Mouse (Mus musculus) liver, adult 2 months (tissue): ENCODE results near the gene Tmc8. TPM values are rescaled to one million over a fixed set of nuclear protein-coding genes. Genes with fewer than 3 reads are reported as not detected.

Source experiments
- DNase-seq: peaks from one replicate; pipeline ENCODE4 v3.0.0-alpha.2; 2011; ENCODE audit warnings: low read depth, low spot score; ENCODE audit errors: extremely low read depth
- H3K27ac ChIP-seq: fragments of 200-500 bp; replicated peaks from 2 replicates; pipeline ENCODE4 v1.5.1; 2012; ENCODE audit warnings: low read depth, mild to moderate bottlenecking, control low read depth, inconsistent platforms, low read length; ENCODE audit not compliant: insufficient read depth
- H3K27me3 ChIP-seq: fragments of 200-500 bp; 2 replicates; pipeline ENCODE4 v1.6.1; 2012; ENCODE audit warnings: mild to moderate bottlenecking, moderate library complexity, low read length, inconsistent platforms; ENCODE audit not compliant: control insufficient read depth, insufficient read depth
- H3K36me3 ChIP-seq: fragments of 200-500 bp; 2 replicates; pipeline ENCODE4 v1.6.1; 2012; ENCODE audit warnings: low read length, inconsistent platforms; ENCODE audit not compliant: control insufficient read depth, insufficient read depth
- H3K4me1 ChIP-seq: fragments of 200-500 bp; 2 replicates; pipeline ENCODE4 v1.6.1; 2011; ENCODE audit warnings: low read length; ENCODE audit not compliant: control insufficient read depth, insufficient read depth
- H3K4me3 ChIP-seq: fragments of 200-500 bp; 2 replicates; pipeline ENCODE4 v1.5.1; 2011; ENCODE audit warnings: low read depth, mild to moderate bottlenecking, control low read depth, low read length, moderate library complexity; ENCODE audit not compliant: insufficient read depth
- H3K79me2 ChIP-seq: fragments of 200-500 bp; 2 replicates; pipeline ENCODE4 v1.6.1; 2012; ENCODE audit warnings: inconsistent platforms, mild to moderate bottlenecking, low read length, moderate library complexity; ENCODE audit not compliant: control insufficient read depth, insufficient read depth
- H3K9ac ChIP-seq: fragments of 200-500 bp; 2 replicates; pipeline ENCODE4 v1.6.1; 2012; ENCODE audit warnings: low read depth, mild to moderate bottlenecking, control low read depth, inconsistent platforms, low read length
- CTCF ChIP-seq: fragments of 200-500 bp; IDR thresholded peaks from 2 replicates; pipeline ENCODE4 v1.5.1; 2011; ENCODE audit warnings: low read depth, low read length, control low read depth
- POLR2A ChIP-seq: fragments of 200-500 bp; IDR thresholded peaks from 2 replicates; pipeline ENCODE4 v1.6.1; 2011; ENCODE audit warnings: low read length, control low read depth; ENCODE audit not compliant: insufficient read depth; ENCODE audit errors: extremely low read depth
- WGBS: fragments of 180-500 bp; shearing (Covaris S2); methylation state at CpG from one replicate; pipeline ENCODE4 v1.1.7; 2018; 5-methylcytosine and 5-hydroxymethylcytosine counted together
- polyA plus RNA-seq: library from polyadenylated mRNA; depleted of rRNA; stranded (reverse); fragments of >200 nt; gene quantifications from 2 replicates; pipeline ENCODE4 v1.2.3, GENCODE M21; 2012
- total RNA-seq: library from RNA; depleted of rRNA; stranded (reverse); fragments of >200 nt; gene quantifications from 2 replicates; pipeline ENCODE4 v1.2.3, GENCODE M21; 2014

The Tmc8 gene
- total and polyA plus RNA-seq, 2 experiments, result 0.55 to 3.1 TPM

- DNase-seq, result no peak
- peak overlapping the region; percentile 59 for H3K27ac ChIP-seq
- H3K36me3 ChIP-seq, result no peaks in the 10 kb centered on the region
- TF ChIP-seq CTCF (no peak), POLR2A (no peak)
- WGBS, result under 1% methylated on average over 17 of the region's 17 CpGs
- no peaks in the 10 kb centered on the region for H3K27me3 ChIP-seq
- peak overlapping the region; percentile 49 for H3K9ac ChIP-seq
- H3K4me1 ChIP-seq, result peaks cover 4% of the 10 kb centered on the region; the same call in 1 of the 2 replicates
- peak overlapping the region; percentile 62 for H3K4me3 ChIP-seq
- H3K79me2 ChIP-seq, result no peaks in the 10 kb centered on the region
Measured at GRCm38 (mm10) chr11:117780199-117780515, 1.7 kb upstream of the Tmc8 start.

- Histone ChIP-seq H3K27ac (peak overlapping the region; percentile 59), H3K36me3 (no peaks in the 10 kb centered on the region), H3K9ac (peak overlapping the region; percentile 49), H3K4me3 (peak overlapping the region; percentile 62), H3K4me1 (peaks cover 4% of the 10 kb centered on the region; the same call in 1 of the 2 replicates), H3K27me3 (no peaks in the 10 kb centered on the region), H3K79me2 (no peaks in the 10 kb centered on the region)
- TF ChIP-seq CTCF (no peak), POLR2A (no peak)
- WGBS, result 0% methylated on average over 19 of the region's 19 CpGs
- DNase-seq, result peak; percentile 90
Measured at GRCm38 (mm10) chr11:117780582-117781111, 1.2 kb upstream of the Tmc8 start.

DNA sequence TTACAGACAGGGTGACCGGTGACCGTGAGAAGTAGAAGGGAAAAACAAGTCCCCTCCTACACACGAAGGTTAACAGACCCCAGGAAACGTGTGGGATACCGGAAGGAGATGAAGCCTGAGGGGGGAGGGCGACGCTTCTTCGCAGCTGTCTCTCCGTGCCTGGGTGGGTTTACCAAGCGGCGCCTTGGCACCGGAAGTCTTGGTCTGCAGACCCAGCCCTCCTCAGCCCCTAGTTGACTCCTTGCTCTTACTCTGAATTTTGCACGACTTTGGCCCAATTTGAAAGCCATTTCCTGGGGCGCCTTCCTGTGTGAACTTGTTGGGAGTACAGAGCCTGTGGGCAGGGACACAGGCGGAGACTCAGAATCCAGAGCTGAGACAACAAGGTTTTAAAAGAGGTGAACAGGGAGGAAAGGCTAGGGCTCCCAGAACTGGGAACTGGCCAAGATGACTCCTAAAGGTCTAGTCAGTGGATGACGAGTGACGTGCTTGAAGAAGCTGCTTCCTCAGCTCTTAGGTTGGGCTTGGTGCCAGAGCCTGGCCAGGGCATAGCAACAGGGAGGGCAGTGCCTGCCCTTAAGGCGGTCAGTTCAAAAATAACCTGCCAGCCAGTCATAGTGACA, 566 bp upstream of the Tmc8 start:
- Histone ChIP-seq H3K36me3 (no peaks in the 10 kb centered on the region), H3K27ac (peak overlapping the region; percentile 45), H3K4me3 (peak overlapping the region; percentile 62), H3K4me1 (peaks cover 4% of the 10 kb centered on the region; the same call in 1 of the 2 replicates), H3K9ac (peak overlapping the region; percentile 3; the same call in 1 of the 2 replicates), H3K79me2 (no peaks in the 10 kb centered on the region), H3K27me3 (no peaks in the 10 kb centered on the region)
- DNase-seq, result peak; percentile 53
- no peak for TF ChIP-seq CTCF
- TF ChIP-seq POLR2A, result no peak
- WGBS, result 16% methylated on average over 18 of the region's 18 CpGs

DNA sequence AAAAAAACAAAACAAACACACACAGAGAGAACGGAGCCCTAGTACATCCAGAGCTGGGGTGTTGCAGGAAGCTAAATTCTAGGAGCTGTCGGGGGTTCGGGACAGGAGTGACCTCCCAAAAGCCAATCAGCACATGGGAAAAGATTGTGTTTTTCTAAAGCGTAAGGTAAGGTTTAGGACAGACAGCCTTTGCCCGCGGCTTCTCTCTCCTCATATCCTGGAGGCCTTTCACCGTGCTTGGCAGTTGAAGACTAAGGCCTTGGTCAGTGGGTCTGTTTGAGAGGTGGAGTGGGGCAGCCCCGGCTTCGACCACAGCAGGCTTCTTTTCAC, 794 bp downstream of the Tmc8 start:
- Histone ChIP-seq H3K27ac (peak overlapping the region; percentile 30), H3K9ac (peak overlapping the region; percentile 40), H3K79me2 (no peaks in the 10 kb centered on the region), H3K4me1 (peaks cover 4% of the 10 kb centered on the region; the same call in 1 of the 2 replicates), H3K27me3 (no peaks in the 10 kb centered on the region), H3K4me3 (peak overlapping the region; percentile 50), H3K36me3 (no peaks in the 10 kb centered on the region)
- DNase-seq, result no peak
- TF ChIP-seq CTCF, result no peak
- TF ChIP-seq POLR2A, result no peak
- 67% methylated on average over 9 of the region's 9 CpGs for WGBS

DNA sequence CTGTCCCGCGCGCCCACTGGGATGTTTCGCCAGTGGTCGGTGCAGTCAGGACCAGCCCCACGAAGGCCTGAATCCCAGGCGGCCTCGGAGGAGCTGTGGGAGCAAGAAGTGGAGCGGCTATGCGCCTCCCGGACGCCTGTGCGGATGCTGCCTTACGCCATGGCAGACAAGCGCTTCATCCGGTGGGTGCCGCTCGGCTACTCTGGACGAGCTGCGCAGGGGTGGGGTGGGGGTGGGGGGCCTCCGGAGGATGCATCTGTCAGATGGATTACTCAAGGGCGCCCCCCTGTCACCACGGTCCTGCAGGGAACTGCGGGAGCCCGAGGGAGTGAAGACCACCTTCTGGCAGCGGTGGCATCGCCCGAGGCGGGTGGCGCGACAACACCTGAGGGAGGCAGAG, 1.2 kb downstream of the Tmc8 start:
- H3K36me3 ChIP-seq, result no peaks in the 10 kb centered on the region
- H3K79me2 ChIP-seq, result no peaks in the 10 kb centered on the region
- TF ChIP-seq CTCF, result peak; percentile 48
- TF ChIP-seq POLR2A, result 0 out of 2 replicates have a peak, but pooled peaks have one; percentile 9
- peaks cover 4% of the 10 kb centered on the region; the same call in 1 of the 2 replicates for H3K4me1 ChIP-seq
- no peaks in the 10 kb centered on the region for H3K27me3 ChIP-seq
- no peak for DNase-seq
- peak overlapping the region; percentile 40 for H3K9ac ChIP-seq
- peak overlapping the region; percentile 30 for H3K27ac ChIP-seq
- H3K4me3 ChIP-seq, result peak overlapping the region; percentile 50
- 17% methylated on average over 31 of the region's 31 CpGs for WGBS

DNA sequence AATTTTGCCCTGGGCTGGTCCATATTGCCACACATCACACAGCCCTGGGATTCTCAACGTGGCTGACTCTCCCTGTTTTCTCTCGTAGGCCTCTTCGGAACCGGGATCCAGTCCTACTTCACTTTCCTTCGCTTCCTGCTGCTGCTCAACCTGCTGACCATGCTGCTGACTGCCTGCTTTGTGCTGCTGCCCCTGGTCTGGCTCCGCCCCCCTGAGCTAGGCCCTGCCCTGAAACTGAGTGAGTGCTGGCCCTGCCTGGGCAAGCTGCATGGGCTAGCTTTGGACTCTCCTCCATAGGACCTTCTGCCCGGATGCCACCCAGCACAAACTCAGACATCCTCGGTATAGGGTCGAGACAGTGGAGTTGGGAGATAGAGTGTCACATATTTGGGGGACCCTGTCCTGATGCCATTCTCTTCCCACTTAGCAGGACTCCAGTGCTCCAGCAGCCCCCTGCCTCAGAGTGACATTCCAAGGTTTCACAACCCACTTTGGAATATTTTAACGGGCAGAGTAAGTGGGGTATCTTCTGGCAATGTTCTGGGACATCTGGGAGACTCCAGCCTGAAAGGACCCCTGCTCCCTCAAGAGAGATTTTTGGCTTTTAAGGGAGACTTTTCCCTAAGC, 1.9 kb downstream of the Tmc8 start:
- Histone ChIP-seq H3K36me3 (no peaks in the 10 kb centered on the region), H3K27ac (no peak overlapping the region), H3K9ac (peak overlapping the region; percentile 38; the same call in 1 of the 2 replicates), H3K4me1 (peaks cover 4% of the 10 kb centered on the region; the same call in 1 of the 2 replicates), H3K4me3 (peak overlapping the region; percentile 45; the same call in 1 of the 2 replicates), H3K79me2 (no peaks in the 10 kb centered on the region), H3K27me3 (no peaks in the 10 kb centered on the region)
- WGBS, result 46% methylated on average over 10 of the region's 10 CpGs
- TF ChIP-seq CTCF, result no peak
- TF ChIP-seq POLR2A, result no peak
- DNase-seq, result peak; percentile 12
